Mouse (Mus musculus) small intestine, adult 2 months (tissue): Measurements from ENCODE around the gene Robo4. TPM values are rescaled to one million over a fixed set of nuclear protein-coding genes. Genes with fewer than 3 reads are reported as not detected.

Experiments
- H3K27ac ChIP-seq: fragments of 200-500 bp; 2 replicates; pipeline ENCODE4 v1.5.1; 2012; ENCODE audit warnings: low read depth, low read length, control low read depth, inconsistent platforms; ENCODE audit not compliant: insufficient read depth
- H3K27me3 ChIP-seq: fragments of 200-500 bp; 2 replicates; pipeline ENCODE4 v1.6.1; 2012; ENCODE audit warnings: mild to moderate bottlenecking, moderate library complexity, low read length, inconsistent platforms; ENCODE audit not compliant: control insufficient read depth, insufficient read depth
- H3K36me3 ChIP-seq: fragments of 200-500 bp; 2 replicates; pipeline ENCODE4 v1.6.1; 2012; ENCODE audit warnings: mild to moderate bottlenecking, low read length, control low read depth, inconsistent platforms; ENCODE audit not compliant: control insufficient read depth, insufficient read depth
- H3K4me1 ChIP-seq: fragments of 200-500 bp; 2 replicates; pipeline ENCODE4 v1.6.1; 2012; ENCODE audit warnings: low read length, inconsistent platforms, mixed read lengths; ENCODE audit not compliant: control insufficient read depth, insufficient read depth, insufficient read length
- H3K4me3 ChIP-seq: fragments of 200-500 bp; 2 replicates; pipeline ENCODE4 v1.5.1; 2012; ENCODE audit warnings: low read depth, mild to moderate bottlenecking, control low read depth, inconsistent platforms, low read length, moderate library complexity
- CTCF ChIP-seq: fragments of 200-500 bp; IDR thresholded peaks from 2 replicates; pipeline ENCODE4 v1.5.1; 2012; ENCODE audit warnings: low read depth, mild to moderate bottlenecking, control low read depth, inconsistent platforms, low read length, moderate library complexity, mixed read lengths; ENCODE audit not compliant: insufficient replicate concordance, insufficient read length; ENCODE audit errors: extremely low read depth
- POLR2A ChIP-seq: fragments of 200-500 bp; IDR thresholded peaks from 2 replicates; pipeline ENCODE4 v1.6.1; 2012; ENCODE audit warnings: low read depth, mild to moderate bottlenecking, control low read depth, inconsistent platforms, low read length, moderate library complexity
- WGBS: fragments of 180-500 bp; shearing (Covaris S2); methylation state at CpG from one replicate; pipeline ENCODE4 v1.1.7; 2018; 5-methylcytosine and 5-hydroxymethylcytosine counted together
- polyA plus RNA-seq: library from polyadenylated mRNA; depleted of rRNA; stranded (reverse); fragments of >200 nt; gene quantifications from 2 replicates; pipeline ENCODE4 v1.2.3, GENCODE M21; 2012

Gene Robo4
- polyA plus RNA-seq, 1 experiment, result 12.0 TPM

DNA sequence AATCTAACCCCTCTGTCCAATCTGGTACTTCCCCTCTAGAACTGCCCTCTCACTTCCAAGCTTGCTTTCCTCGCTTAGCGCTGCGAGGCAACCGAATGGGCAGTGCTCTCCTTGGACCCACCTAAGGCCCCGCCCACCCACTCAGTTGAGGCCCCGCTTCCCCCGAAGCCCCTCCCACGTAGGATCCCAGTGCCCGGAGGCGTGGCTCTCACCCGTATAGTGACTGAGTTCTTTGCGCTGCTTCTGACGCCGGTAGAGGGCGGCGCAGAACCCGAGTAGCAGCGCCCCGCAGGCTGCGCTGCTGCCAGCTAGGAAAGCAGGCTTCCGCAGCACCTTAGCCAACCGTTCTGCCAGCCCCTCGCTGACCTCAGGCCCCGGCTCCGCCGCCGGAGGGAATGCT lies 19.0 kb downstream of the Robo4 start:
- no peak overlapping the region for H3K27ac ChIP-seq
- H3K36me3 ChIP-seq, result no peaks in the 10 kb centered on the region
- H3K4me1 ChIP-seq, result peaks cover 4% of the 10 kb centered on the region; the same call in 1 of the 2 replicates
- peak overlapping the region; percentile 51 for H3K4me3 ChIP-seq
- under 1% methylated on average over 27 of the region's 27 CpGs for WGBS
- H3K27me3 ChIP-seq, result no peaks in the 10 kb centered on the region
- peak; percentile 53; the same call in 1 of the 2 replicates for TF ChIP-seq CTCF
- no peak for TF ChIP-seq POLR2A

DNA sequence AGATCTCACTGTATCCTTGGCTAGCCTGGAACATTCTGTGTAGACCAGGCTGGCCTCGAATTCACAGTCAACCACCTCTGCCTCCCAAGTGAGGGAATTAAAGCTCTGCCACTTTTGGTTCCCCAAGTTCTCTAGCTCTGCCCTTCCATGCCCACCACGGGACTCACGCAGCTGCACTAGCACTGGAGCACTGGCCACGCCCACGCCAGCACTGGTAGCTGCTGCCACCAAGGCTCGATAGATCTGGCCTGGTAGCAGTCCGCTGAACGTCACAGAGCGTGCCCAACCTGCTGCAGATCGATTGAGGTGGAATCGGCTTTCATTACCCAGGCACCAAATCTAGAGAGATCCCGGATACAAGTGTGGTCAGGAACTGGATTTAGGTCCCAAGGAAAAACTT lies 19.5 kb downstream of the Robo4 start:
- WGBS, result 18% methylated on average over 12 of the region's 12 CpGs
- Histone ChIP-seq H3K4me1 (peaks cover 4% of the 10 kb centered on the region; the same call in 1 of the 2 replicates), H3K4me3 (0 out of 2 replicates have a peak overlapping the region, but pooled peaks have one; percentile 16), H3K27me3 (no peaks in the 10 kb centered on the region), H3K36me3 (no peaks in the 10 kb centered on the region), H3K27ac (no peak overlapping the region)
- no peak for TF ChIP-seq POLR2A
- TF ChIP-seq CTCF, result no peak

DNA sequence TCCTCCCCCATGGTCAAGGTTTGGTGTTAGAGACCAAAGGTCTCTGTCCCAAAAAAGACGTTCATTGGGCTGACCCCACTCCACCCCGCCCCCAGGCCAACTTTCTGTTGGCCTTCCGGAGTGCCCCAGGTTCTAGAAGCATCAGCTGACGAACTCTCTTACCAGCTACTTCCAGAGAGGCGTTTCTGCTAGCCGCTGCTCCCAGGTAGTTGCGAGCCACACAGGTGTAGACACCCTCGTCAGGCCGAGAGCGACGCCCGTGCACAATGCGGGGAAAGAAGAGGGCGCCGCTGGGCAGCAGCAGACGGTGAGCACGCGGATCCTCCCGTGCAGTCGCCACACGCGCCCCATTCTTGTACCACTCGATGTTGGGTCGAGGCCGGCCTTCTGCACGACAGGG lies 27.6 kb downstream of the Robo4 start:
- Histone ChIP-seq H3K4me1 (peaks cover 6% of the 10 kb centered on the region; the same call in 1 of the 2 replicates), H3K36me3 (no peaks in the 10 kb centered on the region), H3K27me3 (peaks cover 23% of the 10 kb centered on the region), H3K4me3 (no peak overlapping the region), H3K27ac (no peak overlapping the region)
- TF ChIP-seq POLR2A, result no peak
- TF ChIP-seq CTCF, result no peak
- WGBS, result 20% methylated on average over 26 of the region's 26 CpGs

DNA sequence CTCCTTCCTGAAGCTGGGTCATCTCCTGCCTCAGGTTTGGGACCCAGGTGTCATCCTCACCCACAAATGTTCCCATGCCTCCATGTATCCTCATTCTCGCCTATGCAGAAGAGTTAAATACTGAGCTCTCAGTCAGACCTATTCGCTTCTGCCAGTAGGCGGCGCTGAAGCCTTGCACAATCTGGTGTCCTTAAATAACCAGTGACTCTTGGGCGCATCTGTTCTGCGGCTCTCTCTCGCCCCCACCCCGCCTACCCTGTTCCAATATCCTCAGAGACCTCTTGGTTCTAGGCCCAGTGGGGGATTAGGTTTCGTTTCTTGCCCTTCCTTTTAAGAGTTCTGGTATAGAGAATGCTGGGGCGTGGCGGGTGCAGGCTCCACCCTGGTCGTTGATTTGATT lies 28.9 kb downstream of the Robo4 start:
- Histone ChIP-seq H3K36me3 (no peaks in the 10 kb centered on the region), H3K4me1 (peaks cover 6% of the 10 kb centered on the region; the same call in 1 of the 2 replicates), H3K27ac (no peak overlapping the region), H3K27me3 (peaks cover 33% of the 10 kb centered on the region), H3K4me3 (peak overlapping the region; percentile 24; the same call in 1 of the 2 replicates)
- WGBS, result 1% methylated on average over 12 of the region's 12 CpGs
- TF ChIP-seq POLR2A (no peak), CTCF (peak; percentile 88)

DNA sequence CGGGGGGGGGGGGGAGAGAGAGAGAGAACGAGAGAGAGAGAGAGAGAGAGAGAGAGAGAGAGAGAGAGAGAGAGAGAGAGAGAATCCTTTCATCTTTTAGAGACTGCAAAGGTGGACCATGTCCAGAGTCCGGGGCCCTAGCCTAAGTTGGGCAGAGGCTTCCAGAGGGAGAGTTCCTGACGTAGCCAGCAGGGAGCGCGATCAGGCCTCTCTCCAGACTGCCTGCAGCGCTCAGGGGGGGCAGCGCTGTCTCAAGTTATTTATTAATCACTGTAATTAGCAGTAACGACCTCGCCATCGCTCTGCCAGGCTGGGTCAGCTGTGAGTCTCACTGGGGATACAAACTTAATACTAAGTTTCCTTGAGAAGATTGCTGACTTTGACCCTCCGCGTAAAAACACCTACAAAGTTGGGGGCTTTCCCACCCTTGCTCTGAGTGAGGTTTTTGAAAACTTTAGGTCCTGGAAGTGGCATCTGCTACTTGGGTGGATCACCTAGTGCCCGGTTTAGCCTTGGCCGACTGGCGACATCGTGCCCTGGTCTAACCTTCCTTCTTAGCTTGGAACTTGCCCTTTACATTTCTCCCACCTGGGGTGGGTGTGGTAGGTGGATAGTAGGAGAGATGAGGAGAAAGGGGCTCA lies 30.4 kb downstream of the Robo4 start:
- H3K27ac ChIP-seq, result no peak overlapping the region
- no peaks in the 10 kb centered on the region for H3K36me3 ChIP-seq
- peak overlapping the region; percentile 43 for H3K4me3 ChIP-seq
- 2% methylated on average over 16 of the region's 17 CpGs for WGBS
- peaks cover 38% of the 10 kb centered on the region for H3K27me3 ChIP-seq
- H3K4me1 ChIP-seq, result peaks cover 6% of the 10 kb centered on the region; the same call in 1 of the 2 replicates
- TF ChIP-seq POLR2A, result no peak
- peak; percentile 54; the same call in 1 of the 2 replicates for TF ChIP-seq CTCF

DNA sequence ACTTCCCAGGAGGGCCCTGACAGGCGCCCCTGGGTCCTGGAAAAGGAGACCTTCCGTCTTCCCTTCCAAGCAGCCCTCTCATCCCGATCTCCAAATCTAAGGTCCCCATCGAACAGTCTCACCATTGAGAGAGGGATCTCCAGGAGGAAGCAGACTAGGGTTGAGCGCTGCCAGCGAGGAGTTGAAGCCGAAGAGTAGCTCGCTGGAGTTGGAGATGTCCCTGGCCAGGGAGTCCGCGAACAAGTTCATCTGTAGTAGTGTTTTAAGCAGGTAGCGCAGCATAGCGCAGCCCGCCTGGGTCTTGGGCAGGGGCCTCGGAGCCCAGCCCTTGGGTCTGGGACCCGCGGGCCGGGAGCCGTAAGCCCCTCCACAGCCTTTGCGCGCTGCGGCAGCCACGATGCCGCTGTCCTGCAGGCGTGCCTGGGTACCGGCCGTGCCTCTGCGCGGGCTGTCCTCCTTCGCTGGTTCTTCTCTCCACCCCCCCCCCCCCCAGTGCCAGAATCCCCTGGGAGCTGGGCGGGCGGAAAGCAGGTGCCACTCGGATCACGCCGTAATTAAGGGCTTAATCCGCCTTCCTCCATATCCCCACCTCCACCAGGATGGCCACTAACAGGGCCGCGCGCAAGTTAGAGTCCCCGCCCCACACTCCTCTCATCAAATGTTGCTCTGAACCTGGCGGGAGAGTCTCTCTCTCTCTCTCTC lies 31.2 kb downstream of the Robo4 start, which contains the start of gene Robo3:
Gene Robo3, minus strand, starts transcription at position 527 of the 702 bp plus-strand sequence.
- Histone ChIP-seq H3K27ac (no peak within 1 kb of the TSS), H3K36me3 (no peaks in the 10 kb centered on the region), H3K4me1 (peaks cover 6% of the 10 kb centered on the region; the same call in 1 of the 2 replicates), H3K27me3 (peaks cover 38% of the 10 kb centered on the region), H3K4me3 (peak within 1 kb of the TSS; percentile 43)
- WGBS, result 2% methylated on average over 40 of the region's 40 CpGs
- no peak for TF ChIP-seq CTCF
